Mouse (Mus musculus): ENCODE data around the gene Tmem126a.

- no peak for TF ChIP-seq CTCF (IDR thresholded peaks at IDR 0.05; ENCODE audit: insufficient read depth, low read depth, low read length)
- no peak for TF ChIP-seq POLR2A (IDR thresholded peaks at IDR 0.05; ENCODE audit: insufficient read depth, low read depth, low read length)
Measured at GRCm38 (mm10) chr7:90473511-90473910, 16.5 kb upstream of the Tmem126a start.
